Mouse (Mus musculus) liver, embryonic 15.5 days (tissue): ENCODE data around the gene Wdr72. TPM values are rescaled to one million over a fixed set of nuclear protein-coding genes. Genes with fewer than 3 reads are reported as not detected.

Source experiments
- ATAC-seq: fragments of 200-750 bp; cut with Nextera tagmentation; 2 replicates; pipeline ENCODE4 v1.8.0; 2017; ENCODE audit warnings: moderate number of reproducible peaks, mild to moderate bottlenecking, moderate library complexity; ENCODE audit not compliant: insufficient read depth
- H3K27ac ChIP-seq: fragments of 300-500 bp; sonication (generic); replicated peaks from 2 replicates; pipeline ENCODE4 v1.5.1; 2015; ENCODE audit warnings: mild to moderate bottlenecking, inconsistent platforms
- H3K27me3 ChIP-seq: fragments of 300-500 bp; sonication (generic); 2 replicates; pipeline ENCODE4 v1.6.1; 2015; ENCODE audit warnings: mild to moderate bottlenecking, inconsistent platforms
- H3K36me3 ChIP-seq: fragments of 300-500 bp; sonication (generic); replicated peaks from 2 replicates; pipeline ENCODE4 v1.6.1; 2015; ENCODE audit warnings: moderate library complexity, mild to moderate bottlenecking, inconsistent platforms
- H3K4me1 ChIP-seq: fragments of 300-500 bp; sonication (generic); replicated peaks from 2 replicates; pipeline ENCODE4 v1.6.1; 2015; ENCODE audit warnings: inconsistent platforms
- H3K4me2 ChIP-seq: fragments of 300-500 bp; sonication (generic); 2 replicates; pipeline ENCODE4 v1.6.1; 2015; ENCODE audit warnings: moderate library complexity, mild to moderate bottlenecking, inconsistent platforms
- H3K4me3 ChIP-seq: fragments of 300-500 bp; sonication (generic); replicated peaks from 2 replicates; pipeline ENCODE4 v1.5.1; 2015; ENCODE audit warnings: mild to moderate bottlenecking, inconsistent platforms
- H3K9ac ChIP-seq: fragments of 300-500 bp; sonication (generic); 2 replicates; pipeline ENCODE4 v1.6.1; 2015; ENCODE audit warnings: moderate library complexity, mild to moderate bottlenecking, inconsistent platforms
- H3K9me3 ChIP-seq: fragments of 300-500 bp; sonication (generic); replicated peaks from 2 replicates; pipeline ENCODE4 v1.6.1; 2016; ENCODE audit warnings: inconsistent platforms
- WGBS: fragments of 180-500 bp; shearing (Covaris S2); methylation state at CpG from one replicate; pipeline ENCODE4 v1.1.7; 2015; ENCODE audit warnings: mixed read lengths; ENCODE audit not compliant: insufficient replicate concordance; 5-methylcytosine and 5-hydroxymethylcytosine counted together
- polyA plus RNA-seq: library from polyadenylated mRNA; unstranded; fragments of >200 nt; fragmentation: Nextera tagmentation; extraction: Ambion mirVana; gene quantifications from 2 replicates; pipeline ENCODE4 v1.2.1, GENCODE M21; 2015

Wdr72 gene
- polyA plus RNA-seq, 1 experiment from 2014 or later, result not detected

DNA sequence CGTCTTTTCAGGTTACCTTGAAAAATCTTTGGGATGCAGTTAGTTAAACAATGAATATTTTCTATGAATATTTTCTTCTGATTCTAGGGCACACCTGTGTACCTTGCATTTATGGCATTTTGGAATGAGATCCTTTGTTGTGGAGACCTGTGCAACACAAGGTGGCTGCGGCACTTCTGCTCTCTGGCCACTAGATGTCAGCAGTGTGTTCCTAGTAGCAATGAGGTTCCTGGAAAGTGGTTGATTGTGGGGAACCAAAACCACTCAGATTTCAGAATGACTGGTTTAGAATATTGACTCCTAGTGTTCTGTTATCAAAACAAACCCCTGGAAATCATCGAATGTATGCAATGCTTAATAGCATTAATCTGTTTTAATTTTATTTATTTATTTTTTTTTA is 31.7 kb downstream of the Wdr72 start:
- Histone ChIP-seq H3K4me3 (no peak overlapping the region), H3K4me1 (no peaks in the 10 kb centered on the region), H3K9ac (no peak overlapping the region), H3K27me3 (no peaks in the 10 kb centered on the region), H3K4me2 (no peak overlapping the region), H3K9me3 (no peaks in the 10 kb centered on the region), H3K27ac (no peak overlapping the region), H3K36me3 (no peaks in the 10 kb centered on the region)
- WGBS, result 5% methylated on average over 3 of the region's 3 CpGs
- no peak for ATAC-seq

DNA sequence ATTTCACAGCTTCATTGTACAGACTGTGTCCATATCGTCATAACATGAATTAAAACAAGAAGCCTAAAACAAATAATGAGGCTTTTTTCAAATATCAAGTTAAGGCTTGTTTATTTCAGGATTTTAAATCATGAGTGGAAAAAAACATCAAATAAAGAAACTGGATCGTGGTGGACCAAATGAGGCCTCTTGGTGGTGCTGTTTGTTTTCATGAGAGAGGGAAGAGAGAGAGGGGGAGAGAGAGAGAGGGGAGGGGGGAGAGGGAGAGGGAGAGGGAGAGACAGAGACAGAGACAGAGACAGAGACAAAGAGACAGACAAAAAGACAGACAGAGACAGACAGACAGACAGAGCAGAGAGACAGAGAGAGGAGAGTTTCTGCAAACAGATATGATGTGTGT is 32.5 kb downstream of the Wdr72 start:
- no peaks in the 10 kb centered on the region for H3K27me3 ChIP-seq
- no peaks in the 10 kb centered on the region for H3K36me3 ChIP-seq
- WGBS, result 33% methylated on average over 2 of the region's 2 CpGs
- no peak overlapping the region for H3K4me3 ChIP-seq
- no peaks in the 10 kb centered on the region for H3K9me3 ChIP-seq
- H3K4me2 ChIP-seq, result no peak overlapping the region
- H3K4me1 ChIP-seq, result no peaks in the 10 kb centered on the region
- no peak for ATAC-seq
- no peak overlapping the region for H3K27ac ChIP-seq
- H3K9ac ChIP-seq, result no peak overlapping the region

- no peaks in the 10 kb centered on the region for H3K36me3 ChIP-seq
- H3K27me3 ChIP-seq, result no peaks in the 10 kb centered on the region
- no peak overlapping the region for H3K27ac ChIP-seq
- H3K4me1 ChIP-seq, result no peaks in the 10 kb centered on the region
- H3K4me3 ChIP-seq, result no peak overlapping the region
- H3K9me3 ChIP-seq, result no peaks in the 10 kb centered on the region
- 77% methylated on average over 4 of the region's 4 CpGs for WGBS
- no peak overlapping the region for H3K9ac ChIP-seq
- H3K4me2 ChIP-seq, result no peak overlapping the region
- ATAC-seq, result no peak
Observed at GRCm38 (mm10) chr9:74145203-74145602, 35.0 kb downstream of the Wdr72 start.

- Histone ChIP-seq H3K9me3 (no peaks in the 10 kb centered on the region), H3K27ac (no peak overlapping the region), H3K4me3 (no peak overlapping the region), H3K36me3 (no peaks in the 10 kb centered on the region), H3K27me3 (no peaks in the 10 kb centered on the region), H3K4me1 (no peaks in the 10 kb centered on the region), H3K9ac (no peak overlapping the region), H3K4me2 (no peak overlapping the region)
- ATAC-seq, result no peak
- 73% methylated on average over 8 of the region's 8 CpGs for WGBS
Observed at GRCm38 (mm10) chr9:74148306-74148705, 38.1 kb downstream of the Wdr72 start.

DNA sequence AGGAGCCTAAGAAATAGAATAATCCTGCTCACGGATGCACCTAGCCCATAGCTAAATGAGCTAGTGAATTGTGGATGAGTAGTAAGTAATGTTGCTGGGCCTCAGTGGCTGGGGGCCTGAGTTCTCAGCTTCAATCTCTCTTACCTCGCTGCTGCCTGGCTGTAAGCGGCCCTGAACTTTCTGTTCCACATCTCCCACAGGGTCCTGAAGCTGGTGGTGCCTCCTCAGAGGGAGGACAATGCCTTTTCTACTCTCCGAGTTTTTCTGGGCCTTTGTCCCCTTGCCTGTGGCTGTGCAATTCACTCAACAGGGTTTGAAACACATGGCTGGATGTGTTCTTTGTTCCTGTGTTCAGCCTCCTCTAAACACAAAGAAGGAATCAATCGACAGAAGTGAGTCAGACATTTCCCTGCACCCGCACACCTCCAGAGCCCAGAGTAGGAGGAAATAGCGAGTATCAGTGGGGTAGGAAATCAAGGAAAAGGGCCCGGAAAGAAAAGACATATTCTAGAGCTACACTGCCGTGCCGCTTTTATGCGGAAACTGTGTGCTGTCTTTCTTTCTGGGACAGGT is 50.3 kb downstream of the Wdr72 start:
- WGBS, result 65% methylated on average over 11 of the region's 11 CpGs

DNA sequence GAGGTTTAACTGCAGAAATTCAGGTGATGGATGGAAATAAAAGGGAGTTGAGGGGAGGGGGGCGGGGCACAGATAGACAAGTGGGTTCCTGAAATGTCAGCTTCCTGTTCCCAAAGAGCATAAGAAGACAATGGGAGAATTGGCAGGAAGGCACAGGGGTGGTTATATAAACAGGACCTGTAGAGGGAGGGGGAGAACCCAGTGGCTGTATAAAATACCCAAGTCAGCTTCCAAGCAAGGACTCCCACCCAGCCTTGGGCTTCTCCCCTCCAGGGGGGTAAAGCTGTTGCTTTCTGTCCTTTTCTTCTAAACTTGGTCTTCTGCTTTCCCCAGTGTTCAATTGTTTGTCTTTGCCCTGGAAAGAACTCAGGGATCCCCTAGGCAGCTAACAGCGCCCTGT is 55.5 kb downstream of the Wdr72 start:
- H3K9me3 ChIP-seq, result no peaks in the 10 kb centered on the region
- H3K4me3 ChIP-seq, result no peak overlapping the region
- no peaks in the 10 kb centered on the region for H3K36me3 ChIP-seq
- H3K9ac ChIP-seq, result no peak overlapping the region
- no peaks in the 10 kb centered on the region for H3K4me1 ChIP-seq
- no peaks in the 10 kb centered on the region for H3K27me3 ChIP-seq
- WGBS, result 46% methylated on average over 2 of the region's 2 CpGs
- no peak overlapping the region for H3K27ac ChIP-seq
- H3K4me2 ChIP-seq, result no peak overlapping the region
- ATAC-seq, result no peak

More for the DNA sequence above, 50.3 kb downstream of the Wdr72 start:
- no peaks in the 10 kb centered on the region for H3K4me1 ChIP-seq
- no peaks in the 10 kb centered on the region for H3K27me3 ChIP-seq
- no peak overlapping the region for H3K4me3 ChIP-seq
- no peak overlapping the region for H3K27ac ChIP-seq
- H3K36me3 ChIP-seq, result no peaks in the 10 kb centered on the region
- H3K4me2 ChIP-seq, result no peak overlapping the region
- no peaks in the 10 kb centered on the region for H3K9me3 ChIP-seq
- no peak overlapping the region for H3K9ac ChIP-seq
- ATAC-seq, result no peak

GRCm38 (mm10) chr9:74169904-74170303 is 59.7 kb downstream of the Wdr72 start:
- ATAC-seq, result no peak
- WGBS, result 64% methylated on average over 6 of the region's 6 CpGs
- no peaks in the 10 kb centered on the region for H3K36me3 ChIP-seq
- no peaks in the 10 kb centered on the region for H3K4me1 ChIP-seq
- H3K9me3 ChIP-seq, result no peaks in the 10 kb centered on the region
- no peak overlapping the region for H3K4me2 ChIP-seq
- H3K9ac ChIP-seq, result no peak overlapping the region
- no peaks in the 10 kb centered on the region for H3K27me3 ChIP-seq
- no peak overlapping the region for H3K4me3 ChIP-seq
- no peak overlapping the region for H3K27ac ChIP-seq

- no peaks in the 10 kb centered on the region for H3K4me1 ChIP-seq
- no peaks in the 10 kb centered on the region for H3K27me3 ChIP-seq
- no peaks in the 10 kb centered on the region for H3K36me3 ChIP-seq
- no peak overlapping the region for H3K4me2 ChIP-seq
- no peak overlapping the region for H3K4me3 ChIP-seq
- no peaks in the 10 kb centered on the region for H3K9me3 ChIP-seq
- 60% methylated on average over 16 of the region's 16 CpGs for WGBS
- H3K9ac ChIP-seq, result no peak overlapping the region
- ATAC-seq, result no peak
- H3K27ac ChIP-seq, result no peak overlapping the region
Observed at GRCm38 (mm10) chr9:74186748-74187400, 76.7 kb downstream of the Wdr72 start.

GRCm38 (mm10) chr9:74187401-74188029 is 77.4 kb downstream of the Wdr72 start:
- no peak overlapping the region for H3K27ac ChIP-seq
- no peak overlapping the region for H3K4me3 ChIP-seq
- H3K4me1 ChIP-seq, result no peaks in the 10 kb centered on the region
- no peak overlapping the region for H3K9ac ChIP-seq
- no peaks in the 10 kb centered on the region for H3K9me3 ChIP-seq
- WGBS, result 61% methylated on average over 8 of the region's 8 CpGs
- no peaks in the 10 kb centered on the region for H3K36me3 ChIP-seq
- no peaks in the 10 kb centered on the region for H3K27me3 ChIP-seq
- no peak overlapping the region for H3K4me2 ChIP-seq
- ATAC-seq, result no peak

DNA sequence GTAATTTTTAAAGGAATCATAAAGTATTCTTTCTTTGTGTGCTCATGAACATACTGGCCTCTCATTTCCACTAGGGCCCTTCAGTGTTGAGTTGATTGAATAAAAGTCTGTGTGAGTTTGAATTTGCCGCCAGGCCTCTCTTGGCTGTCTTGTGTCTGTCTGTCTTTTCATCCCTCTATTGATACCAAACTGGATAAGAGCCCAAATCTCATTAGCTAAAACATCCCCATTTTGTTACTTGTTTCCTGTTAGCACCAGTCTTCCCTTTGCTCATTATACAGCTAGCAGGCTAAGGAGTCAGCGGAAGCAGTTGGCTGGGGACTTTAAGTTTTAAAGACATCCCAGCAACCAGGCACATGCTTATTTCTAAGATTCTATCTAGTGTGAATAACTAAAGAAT is 84.7 kb downstream of the Wdr72 start:
- H3K4me1 ChIP-seq, result no peaks in the 10 kb centered on the region
- H3K4me3 ChIP-seq, result no peak overlapping the region
- H3K9me3 ChIP-seq, result no peaks in the 10 kb centered on the region
- 88% methylated on average over 2 of the region's 2 CpGs for WGBS
- no peak overlapping the region for H3K27ac ChIP-seq
- H3K4me2 ChIP-seq, result no peak overlapping the region
- no peak overlapping the region for H3K9ac ChIP-seq
- no peaks in the 10 kb centered on the region for H3K27me3 ChIP-seq
- no peak for ATAC-seq
- no peaks in the 10 kb centered on the region for H3K36me3 ChIP-seq

- Histone ChIP-seq H3K36me3 (no peaks in the 10 kb centered on the region), H3K27me3 (no peaks in the 10 kb centered on the region), H3K4me1 (no peaks in the 10 kb centered on the region), H3K4me3 (no peak overlapping the region), H3K4me2 (no peak overlapping the region), H3K9ac (no peak overlapping the region), H3K27ac (no peak overlapping the region), H3K9me3 (no peaks in the 10 kb centered on the region)
- 74% methylated on average over 6 of the region's 6 CpGs for WGBS
- no peak for ATAC-seq
Observed at GRCm38 (mm10) chr9:74228272-74228671, 118.1 kb downstream of the Wdr72 start.
